Mouse (Mus musculus): ENCODE measurements around the gene Garnl3. TPM values are rescaled to one million over a fixed set of nuclear protein-coding genes. Genes with fewer than 3 reads are reported as not detected.
"Not testable (repeated sequence)": the region's sequence is repeated elsewhere in the genome, so short reads cannot be mapped to it uniquely, and the experiment has no call there.

The Garnl3 gene
- polyA plus RNA-seq, 1 experiment from 2014 or later: 6.9 TPM

DNA sequence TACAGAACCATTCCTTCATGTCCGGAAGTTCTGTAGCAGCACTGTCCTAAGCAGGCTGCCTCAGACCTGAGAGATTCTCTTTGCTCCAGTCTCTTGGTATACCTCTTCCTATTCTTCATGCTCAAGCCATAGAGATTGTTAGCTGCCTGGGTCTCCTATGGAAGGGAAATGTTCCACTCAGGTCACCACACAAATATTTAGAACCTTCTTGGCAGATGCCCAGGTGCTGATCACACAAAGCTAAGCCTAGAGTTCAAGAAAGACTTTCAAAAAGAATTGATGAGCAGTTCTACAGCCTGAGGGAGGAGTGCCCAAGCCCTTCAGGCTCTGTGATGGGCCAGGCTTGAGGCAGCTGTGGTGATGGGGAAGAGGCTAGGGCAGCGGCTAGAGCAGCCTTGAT lies 2.4 kb downstream of the Garnl3 start:
- Histone ChIP-seq H3K9me3 (replicated peaks) (no peaks in the 10 kb centered on the region), H3K27me3 (peaks cover 13% of the 10 kb centered on the region; the same call in 1 of the 2 replicates), H3K4me3 (peak overlapping the region; percentile 88; the same call in 1 of the 2 replicates), H3K4me2 (peak overlapping the region; percentile 97), H3K36me3 (no peaks in the 10 kb centered on the region), H3K4me1 (replicated peaks) (peaks cover 21% of the 10 kb centered on the region), H3K9ac (no peak overlapping the region), H3K27ac (no peak overlapping the region)
- no peak for ATAC-seq (replicated peaks; ENCODE audit: insufficient number of reproducible peaks, insufficient read depth, low FRiP score, low read depth)
- WGBS: 74% methylated on average over 2 of the region's 2 CpGs

DNA sequence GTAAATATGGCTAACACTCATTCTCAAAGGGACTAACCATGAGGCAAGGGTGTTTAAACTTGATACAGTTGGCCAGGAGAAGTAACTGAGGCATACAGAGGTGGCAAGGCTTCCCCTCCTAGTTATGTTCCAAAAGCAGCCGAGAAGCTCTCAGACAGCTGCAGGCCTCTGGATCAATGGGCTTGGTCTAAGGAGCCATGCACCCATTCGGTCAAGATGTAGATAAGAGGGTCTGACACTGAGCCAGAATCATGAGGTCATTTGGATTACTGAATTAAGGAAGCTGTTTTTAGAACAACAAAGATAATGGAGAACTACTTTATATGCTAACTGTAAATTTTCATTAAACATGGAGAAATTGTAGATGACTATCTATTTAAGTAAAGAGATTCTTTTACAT lies 4.2 kb downstream of the Garnl3 start:
- Histone ChIP-seq H3K27me3 (peaks cover 2% of the 10 kb centered on the region; the same call in 1 of the 2 replicates), H3K4me3 (no peak overlapping the region), H3K4me2 (no peak overlapping the region), H3K27ac (no peak overlapping the region), H3K9ac (no peak overlapping the region), H3K36me3 (no peaks in the 10 kb centered on the region), H3K9me3 (replicated peaks) (no peaks in the 10 kb centered on the region), H3K4me1 (replicated peaks) (peaks cover 21% of the 10 kb centered on the region)
- WGBS: 37% methylated on average over 2 of the region's 2 CpGs
- ATAC-seq (replicated peaks; ENCODE audit: insufficient number of reproducible peaks, insufficient read depth, low FRiP score, low read depth): no peak

DNA sequence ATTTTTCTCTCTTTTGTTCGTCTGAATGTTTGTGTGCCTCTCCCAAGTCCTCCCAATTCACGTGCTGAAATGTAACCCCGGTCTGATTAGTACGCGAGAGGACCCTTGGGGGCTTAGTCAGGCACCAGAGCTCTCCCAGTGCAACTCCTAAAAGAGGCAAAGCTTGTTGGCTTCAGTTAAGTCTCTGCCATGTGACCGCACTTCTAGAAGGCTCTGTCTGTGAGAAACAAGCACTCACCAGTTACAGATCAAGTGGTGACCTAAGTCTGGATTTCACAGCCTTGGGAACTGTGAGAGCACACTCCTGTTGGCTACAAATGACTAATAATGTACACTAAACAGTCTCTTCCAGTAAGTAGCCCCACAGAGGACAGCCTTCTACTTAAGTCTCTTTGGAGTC lies 8.6 kb downstream of the Garnl3 start:
- no peak for ATAC-seq (replicated peaks; ENCODE audit: insufficient number of reproducible peaks, insufficient read depth, low FRiP score, low read depth)
- no peak overlapping the region for H3K9ac ChIP-seq
- peaks cover 10% of the 10 kb centered on the region for H3K4me1 ChIP-seq (replicated peaks)
- WGBS: 63% methylated on average over 6 of the region's 6 CpGs
- no peaks in the 10 kb centered on the region for H3K9me3 ChIP-seq (replicated peaks)
- H3K4me3 ChIP-seq: no peak overlapping the region
- H3K27ac ChIP-seq: no peak overlapping the region
- H3K36me3 ChIP-seq: no peaks in the 10 kb centered on the region
- H3K4me2 ChIP-seq: no peak overlapping the region
- no peaks in the 10 kb centered on the region for H3K27me3 ChIP-seq

DNA sequence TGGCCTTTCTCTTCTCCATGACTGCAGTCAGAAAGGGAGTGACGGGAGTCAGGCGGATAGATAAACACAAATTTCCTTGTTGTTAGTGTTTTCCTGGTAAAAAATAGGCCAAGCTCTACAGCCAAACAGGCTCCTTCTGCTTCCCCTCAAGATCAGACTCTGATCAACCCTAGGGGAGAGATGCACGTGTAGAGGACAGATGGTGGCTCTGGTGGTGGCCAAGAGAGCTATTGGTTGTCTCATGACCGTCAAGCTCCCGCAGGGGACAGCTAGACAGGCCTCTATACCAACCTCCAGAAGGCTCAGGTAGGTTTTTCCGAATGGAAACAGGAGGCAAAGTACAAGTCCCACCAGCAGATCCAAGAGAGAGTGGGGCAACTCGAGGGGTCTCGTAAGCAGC lies 30.9 kb downstream of the Garnl3 start:
- 77% methylated on average over 8 of the region's 8 CpGs for whole genome bisulfite sequencing

DNA sequence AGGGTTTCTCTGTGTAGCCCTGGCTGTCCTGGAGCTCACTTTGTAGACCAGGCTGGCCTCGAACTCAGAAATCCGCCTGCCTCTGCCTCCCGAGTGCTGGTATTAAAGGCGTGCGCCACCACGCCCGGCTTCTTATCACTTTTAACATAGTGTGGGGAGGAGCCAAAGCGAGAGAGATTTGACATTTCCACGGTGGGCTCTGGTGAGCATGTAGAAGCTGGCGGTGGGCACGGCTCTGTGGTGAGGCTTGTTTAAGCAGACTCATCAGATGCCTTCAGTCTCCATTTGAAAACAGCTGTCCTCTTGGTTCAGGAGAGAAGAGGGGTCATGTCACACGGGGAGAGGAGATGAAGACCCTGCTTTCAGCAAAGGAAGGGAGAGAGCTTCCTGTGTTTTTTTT lies 34.1 kb downstream of the Garnl3 start:
- ATAC-seq (replicated peaks; ENCODE audit: insufficient number of reproducible peaks, insufficient read depth, low FRiP score, low read depth): not testable (repeated sequence)

More for the DNA sequence above, 30.9 kb downstream of the Garnl3 start:
- Histone ChIP-seq H3K4me2 (no peak overlapping the region), H3K27ac (no peak overlapping the region), H3K27me3 (no peaks in the 10 kb centered on the region), H3K9ac (no peak overlapping the region), H3K4me3 (no peak overlapping the region), H3K4me1 (replicated peaks) (no peaks in the 10 kb centered on the region), H3K36me3 (no peaks in the 10 kb centered on the region), H3K9me3 (replicated peaks) (no peaks in the 10 kb centered on the region)
- no peak for ATAC-seq (replicated peaks; ENCODE audit: insufficient number of reproducible peaks, insufficient read depth, low FRiP score, low read depth)

DNA sequence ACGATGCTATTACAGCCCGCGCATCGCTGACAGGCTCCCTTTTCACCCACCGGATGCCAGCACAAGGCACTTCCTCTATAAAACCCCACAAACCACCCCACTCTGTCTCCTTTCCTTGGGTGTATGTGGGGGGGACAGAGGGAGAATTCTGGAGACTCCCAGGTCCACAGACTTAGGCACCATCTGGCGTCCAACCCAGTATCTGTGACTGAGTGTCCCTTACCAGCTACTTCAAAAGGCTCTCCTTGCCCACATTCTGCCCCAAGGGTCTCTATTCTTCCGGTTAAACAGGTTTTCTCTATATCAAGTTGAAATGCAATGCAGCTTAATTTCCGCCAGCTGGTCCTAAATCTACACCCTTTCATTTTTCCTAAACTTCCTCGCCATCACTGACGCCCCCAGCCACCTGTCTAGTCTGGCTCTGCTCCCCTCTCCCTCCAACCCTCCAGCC lies 36.2 kb downstream of the Garnl3 start:
- no peak overlapping the region for H3K4me3 ChIP-seq
- 63% methylated on average over 10 of the region's 10 CpGs for WGBS
- H3K36me3 ChIP-seq: no peaks in the 10 kb centered on the region
- H3K27me3 ChIP-seq: no peaks in the 10 kb centered on the region
- no peak for ATAC-seq (replicated peaks; ENCODE audit: insufficient number of reproducible peaks, insufficient read depth, low FRiP score, low read depth)
- peaks cover 11% of the 10 kb centered on the region for H3K4me1 ChIP-seq (replicated peaks)
- H3K9ac ChIP-seq: no peak overlapping the region
- H3K27ac ChIP-seq: no peak overlapping the region
- H3K4me2 ChIP-seq: no peak overlapping the region
- H3K9me3 ChIP-seq (replicated peaks): no peaks in the 10 kb centered on the region

More for the DNA sequence above, 34.1 kb downstream of the Garnl3 start:
- H3K9ac ChIP-seq; H3K27ac ChIP-seq; H3K27me3 ChIP-seq; H3K4me1 ChIP-seq (replicated peaks); H3K4me3 ChIP-seq; H3K36me3 ChIP-seq; H3K4me2 ChIP-seq; H3K9me3 ChIP-seq (replicated peaks): not testable (repeated sequence)
- WGBS: 82% methylated on average over 12 of the region's 12 CpGs

DNA sequence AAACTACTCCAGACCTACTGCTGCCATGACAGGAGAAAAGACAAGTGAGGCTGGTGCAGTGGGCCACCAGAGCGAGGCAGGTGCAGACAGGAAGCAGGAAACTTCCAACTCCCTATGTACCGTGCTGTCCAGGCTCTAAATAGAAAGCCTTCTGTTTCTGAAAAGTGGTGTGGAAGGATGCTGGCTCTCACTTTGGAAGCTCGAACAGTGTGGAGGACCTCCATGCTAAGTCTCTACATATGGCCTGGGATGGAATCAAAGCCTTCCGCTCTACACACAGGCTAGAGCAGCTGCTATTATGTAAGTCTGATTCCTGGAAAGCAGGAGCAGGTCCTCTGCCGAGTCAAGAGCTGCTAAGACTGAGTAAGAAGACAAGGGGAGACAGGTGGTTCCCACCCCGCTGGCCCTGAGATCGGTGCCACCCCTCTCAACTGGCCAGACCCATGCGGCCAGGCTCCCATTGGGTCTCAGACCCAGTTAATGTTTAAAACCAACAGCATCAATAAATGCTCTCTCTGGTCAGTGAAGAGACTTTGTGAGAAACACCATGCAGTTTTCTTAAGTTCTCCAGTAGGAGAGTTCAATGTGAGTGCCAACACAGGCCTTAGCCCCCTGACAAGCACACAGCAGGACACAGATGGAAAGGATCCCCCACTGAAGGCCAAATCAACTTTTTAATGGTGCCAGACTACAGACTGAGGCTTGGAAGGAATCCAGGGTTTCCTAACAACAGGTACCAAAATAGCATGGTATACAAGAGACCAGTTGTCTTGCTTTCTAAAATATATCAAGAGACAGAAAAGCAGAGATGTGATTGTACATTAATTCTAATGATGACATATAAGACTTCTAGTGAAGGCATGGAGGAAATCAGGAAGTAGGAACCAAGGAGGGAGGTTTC lies 40.6 kb downstream of the Garnl3 start:
- Histone ChIP-seq H3K4me3 (no peak overlapping the region), H3K36me3 (no peaks in the 10 kb centered on the region), H3K27me3 (no peaks in the 10 kb centered on the region; the same call in 1 of the 2 replicates), H3K9ac (no peak overlapping the region), H3K4me1 (replicated peaks) (peaks cover 11% of the 10 kb centered on the region), H3K9me3 (replicated peaks) (no peaks in the 10 kb centered on the region), H3K4me2 (no peak overlapping the region), H3K27ac (no peak overlapping the region)
- 75% methylated on average over 8 of the region's 8 CpGs for WGBS
- no peak for ATAC-seq (replicated peaks; ENCODE audit: insufficient number of reproducible peaks, insufficient read depth, low FRiP score, low read depth)

DNA sequence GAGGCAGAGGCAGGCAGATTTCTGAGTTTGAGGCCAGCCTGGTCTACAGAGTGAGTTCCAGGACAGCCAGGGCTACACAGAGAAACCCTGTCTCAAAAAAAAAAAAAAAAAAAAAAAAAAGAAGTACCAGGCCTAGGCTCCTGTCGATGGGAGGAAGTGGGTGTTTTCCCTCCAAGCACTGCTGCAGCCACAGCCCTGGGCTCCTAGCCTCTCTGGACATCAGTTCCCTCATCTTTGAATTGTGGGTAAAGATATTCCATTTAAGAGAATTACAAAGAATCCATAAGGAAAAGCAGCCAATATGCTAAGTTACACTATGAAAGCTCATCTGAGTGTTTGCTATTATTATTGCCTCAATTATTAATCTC lies 41.4 kb downstream of the Garnl3 start:
- 40% methylated on average over 1 of the region's 1 CpGs for WGBS
- not testable (repeated sequence) for H3K9me3 ChIP-seq (replicated peaks); H3K9ac ChIP-seq; H3K4me3 ChIP-seq; H3K27me3 ChIP-seq; ATAC-seq (replicated peaks; ENCODE audit: insufficient number of reproducible peaks, insufficient read depth, low FRiP score, low read depth); H3K27ac ChIP-seq; H3K4me2 ChIP-seq; H3K36me3 ChIP-seq
- peaks cover 11% of the 10 kb centered on the region for H3K4me1 ChIP-seq (replicated peaks)

DNA sequence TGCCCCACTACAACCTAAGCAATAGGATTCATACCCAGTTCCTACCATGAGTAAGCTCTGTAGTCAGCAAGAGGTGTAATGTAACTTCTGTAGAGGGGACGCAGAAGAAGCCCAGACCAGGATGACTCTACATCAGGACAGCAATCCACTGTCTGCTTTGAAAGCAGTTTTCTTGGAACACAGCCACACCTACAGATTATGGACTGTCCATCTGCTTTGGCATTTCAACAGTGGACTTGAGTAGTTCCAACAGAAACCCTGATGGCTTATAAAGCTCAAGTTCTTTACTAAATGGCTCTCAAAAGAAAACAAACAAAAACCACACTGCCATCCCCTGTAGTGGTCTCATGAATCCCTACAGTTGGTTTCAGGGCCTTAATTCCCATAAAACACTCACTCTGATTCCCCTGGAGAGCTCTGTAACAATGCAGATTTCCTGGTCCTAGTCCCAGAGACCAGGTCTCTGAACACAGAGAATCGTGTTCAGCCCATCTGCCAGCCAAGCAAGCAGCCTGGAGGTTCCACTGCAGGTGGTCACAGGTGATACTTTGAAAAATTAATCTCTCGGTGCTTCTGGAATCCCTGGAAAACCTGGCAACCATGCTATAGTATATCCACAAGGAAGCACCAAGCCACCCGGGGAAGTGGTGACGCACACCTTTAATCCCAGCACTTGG lies 42.0 kb downstream of the Garnl3 start:
- Histone ChIP-seq H3K4me3 (no peak overlapping the region), H3K9me3 (replicated peaks) (no peaks in the 10 kb centered on the region), H3K27me3 (no peaks in the 10 kb centered on the region; the same call in 1 of the 2 replicates), H3K4me1 (replicated peaks) (peaks cover 11% of the 10 kb centered on the region), H3K9ac (no peak overlapping the region), H3K36me3 (no peaks in the 10 kb centered on the region), H3K27ac (no peak overlapping the region), H3K4me2 (no peak overlapping the region)
- no peak for ATAC-seq (replicated peaks; ENCODE audit: insufficient number of reproducible peaks, insufficient read depth, low FRiP score, low read depth)
- WGBS: 79% methylated on average over 5 of the region's 5 CpGs

DNA sequence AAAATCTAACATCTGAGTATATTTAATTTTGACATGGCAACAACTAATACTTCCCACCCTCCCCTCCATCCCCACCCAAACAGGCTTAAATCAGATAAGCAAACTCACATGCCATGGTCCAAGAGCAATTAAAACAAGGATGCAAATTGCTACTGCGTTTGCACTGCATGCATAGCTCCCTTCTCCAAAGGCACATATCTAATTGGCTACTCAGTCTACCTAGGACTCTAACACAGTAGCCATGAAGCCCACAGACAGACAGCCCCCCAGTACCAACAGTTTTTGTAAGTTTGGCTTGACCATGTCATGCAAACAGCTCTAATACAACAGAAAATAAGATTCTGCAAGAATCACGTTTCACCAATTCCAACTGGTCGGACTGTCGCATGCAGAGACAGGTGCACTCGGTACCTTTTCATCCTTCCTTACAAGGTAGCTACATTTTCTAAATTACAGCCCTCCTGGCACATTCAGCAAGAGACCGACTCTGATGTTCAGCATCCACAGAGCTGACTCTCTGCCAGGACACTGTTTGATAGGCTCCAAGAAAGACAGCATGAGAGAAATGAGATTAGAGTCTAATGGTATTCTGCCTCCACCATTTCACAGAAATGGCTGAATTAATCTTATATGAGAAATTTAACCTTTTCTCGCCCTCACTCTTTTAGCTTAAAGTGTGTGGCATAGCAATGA lies 44.6 kb downstream of the Garnl3 start:
- no peak overlapping the region for H3K4me3 ChIP-seq
- no peaks in the 10 kb centered on the region for H3K9me3 ChIP-seq (replicated peaks)
- no peak overlapping the region for H3K9ac ChIP-seq
- 73% methylated on average over 7 of the region's 7 CpGs for WGBS
- no peaks in the 10 kb centered on the region for H3K36me3 ChIP-seq
- H3K4me2 ChIP-seq: no peak overlapping the region
- ATAC-seq (replicated peaks; ENCODE audit: insufficient number of reproducible peaks, insufficient read depth, low FRiP score, low read depth): no peak
- H3K4me1 ChIP-seq (replicated peaks): peaks cover 11% of the 10 kb centered on the region
- no peak overlapping the region for H3K27ac ChIP-seq
- H3K27me3 ChIP-seq: no peaks in the 10 kb centered on the region; the same call in 1 of the 2 replicates

DNA sequence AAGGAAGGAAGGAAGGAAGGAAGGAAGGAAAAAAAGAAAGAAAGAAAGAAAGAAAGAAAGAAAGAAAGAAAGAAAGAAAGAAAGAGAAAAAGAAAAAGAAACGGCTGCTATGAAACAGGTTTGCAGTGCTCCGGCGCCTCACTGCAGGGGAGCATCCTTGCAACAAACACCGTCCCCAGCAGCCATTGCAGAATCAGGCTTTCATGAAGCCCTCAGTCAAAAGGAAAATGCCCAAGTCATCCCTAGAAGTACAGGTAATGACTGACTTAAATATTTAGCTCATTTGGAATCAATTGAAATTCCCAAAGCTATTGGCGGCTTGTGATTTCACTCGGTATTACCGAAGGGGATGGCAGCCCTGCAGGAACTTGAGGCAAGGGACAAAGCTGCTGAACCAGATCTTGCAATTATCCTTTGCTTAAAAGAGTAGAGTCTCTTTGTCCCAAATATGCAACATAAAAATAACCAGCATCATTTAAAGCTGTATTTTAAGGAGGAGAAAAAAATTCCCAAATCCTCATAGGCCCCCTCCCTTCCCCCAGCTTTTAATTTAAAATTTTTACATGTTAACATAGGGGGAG lies 45.3 kb downstream of the Garnl3 start:
- Histone ChIP-seq H3K36me3 (no peaks in the 10 kb centered on the region), H3K4me1 (replicated peaks) (peaks cover 7% of the 10 kb centered on the region), H3K9ac (no peak overlapping the region), H3K27ac (no peak overlapping the region), H3K4me3 (no peak overlapping the region), H3K4me2 (no peak overlapping the region), H3K27me3 (no peaks in the 10 kb centered on the region; the same call in 1 of the 2 replicates), H3K9me3 (replicated peaks) (no peaks in the 10 kb centered on the region)
- no peak for ATAC-seq (replicated peaks; ENCODE audit: insufficient number of reproducible peaks, insufficient read depth, low FRiP score, low read depth)
- 70% methylated on average over 7 of the region's 7 CpGs for WGBS
